Mouse (Mus musculus) C2C12 (cell line): Measurements from ENCODE around the gene Atp11a. TPM values are rescaled to one million over a fixed set of nuclear protein-coding genes. Genes with fewer than 3 reads are reported as not detected.

Source experiments
- H3K27me3 ChIP-seq: one replicate; pipeline ENCODE4 v1.6.1; 2011; ENCODE audit not compliant: control insufficient read depth, insufficient read depth, insufficient read length
- H3K36me3 ChIP-seq: one replicate; pipeline ENCODE4 v1.6.1; 2011; ENCODE audit not compliant: control insufficient read depth, insufficient read depth
- H3K4me3 ChIP-seq: one replicate; pipeline ENCODE4 v1.5.1; 2011; ENCODE audit warnings: mild to moderate bottlenecking, control low read depth; ENCODE audit not compliant: poor library complexity, insufficient read depth, severe bottlenecking
- H3K79me2 ChIP-seq: one replicate; pipeline ENCODE4 v1.6.1; 2011; ENCODE audit not compliant: control insufficient read depth, insufficient read depth
- H3K79me3 ChIP-seq: one replicate; pipeline ENCODE4 v1.6.1; 2011; ENCODE audit warnings: low read depth, control low read depth
- H3ac ChIP-seq: one replicate; pipeline ENCODE3; 2011; ENCODE audit warnings: low read depth; ENCODE audit not compliant: control insufficient read depth, insufficient read length
- CEBPB ChIP-seq: IDR thresholded peaks from one replicate; pipeline ENCODE4 v1.6.1; 2011; ENCODE audit warnings: low read depth, mild to moderate bottlenecking, control low read depth, moderate library complexity
- CTCF ChIP-seq: IDR thresholded peaks from one replicate; pipeline ENCODE4 v1.5.1; 2011; ENCODE audit not compliant: control insufficient read depth, insufficient read depth, insufficient read length
- FOSL1 ChIP-seq: IDR thresholded peaks from one replicate; pipeline ENCODE4 v1.8.0; 2011; ENCODE audit warnings: mild to moderate bottlenecking, low read length; ENCODE audit not compliant: poor library complexity, insufficient read depth, severe bottlenecking
- MAX ChIP-seq: IDR thresholded peaks from one replicate; pipeline ENCODE4 v1.6.1; 2011; ENCODE audit warnings: mild to moderate bottlenecking, control low read depth
- MYOD1 ChIP-seq: IDR thresholded peaks from one replicate; pipeline ENCODE4 v1.6.1; 2011; ENCODE audit warnings: low read depth; ENCODE audit not compliant: control insufficient read depth, insufficient read length
- MYOG ChIP-seq: IDR thresholded peaks from one replicate; pipeline ENCODE4 v1.6.1; 2011; ENCODE audit not compliant: control insufficient read depth, insufficient read length; ENCODE audit errors: extremely low read depth
- USF1 ChIP-seq: IDR thresholded peaks from one replicate; pipeline ENCODE4 v1.6.1; 2011; ENCODE audit warnings: low read depth, mild to moderate bottlenecking, control low read depth, moderate library complexity
- polyA plus RNA-seq: library from polyadenylated mRNA; unstranded; fragments of >200 nt; fragmentation: generic; extraction: Trizol; gene quantifications from one replicate; pipeline ENCODE4 v1.2.1, GENCODE M21; 2012; ENCODE audit warnings: missing spikeins

The Atp11a gene
- polyA plus RNA-seq, 1 experiment: 16.6 TPM

DNA sequence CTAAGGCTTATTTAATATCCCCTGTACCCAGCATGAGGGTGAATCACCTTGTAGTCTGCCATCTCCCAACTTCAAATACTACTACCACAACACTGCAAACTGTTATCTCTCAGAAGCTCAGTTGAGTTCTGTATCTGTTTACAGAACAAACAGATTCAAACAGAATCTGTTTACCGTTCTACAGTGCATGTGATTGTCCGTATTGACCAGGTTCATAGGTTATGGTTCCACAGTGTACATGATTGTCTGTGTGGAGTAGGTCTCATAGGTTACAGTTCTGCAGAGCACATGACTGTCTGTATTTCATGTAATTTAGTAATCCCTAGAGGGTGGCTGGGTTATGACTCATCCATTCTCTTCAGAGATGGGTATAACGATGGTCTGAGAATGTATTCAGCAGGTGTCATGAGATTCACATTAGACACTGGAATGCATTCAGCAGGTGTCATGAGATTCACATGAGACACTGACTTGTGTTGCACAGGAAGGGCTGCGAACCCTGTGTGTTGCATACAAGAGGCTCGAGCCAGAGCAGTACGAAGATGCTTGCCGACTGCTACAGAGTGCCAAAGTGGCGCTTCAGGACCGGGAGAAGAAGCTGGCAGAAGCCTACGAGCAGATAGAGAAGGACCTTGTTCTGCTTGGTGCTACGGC, 85.7 kb downstream of the Atp11a start:
- Histone ChIP-seq H3ac (no peak overlapping the region), H3K36me3 (peaks cover 13% of the 10 kb centered on the region), H3K27me3 (no peaks in the 10 kb centered on the region), H3K4me3 (no peak overlapping the region), H3K79me3 (no peaks in the 10 kb centered on the region), H3K79me2 (no peaks in the 10 kb centered on the region)
- TF ChIP-seq MYOD1 (peak; percentile 51), MYOG (no peak)

DNA sequence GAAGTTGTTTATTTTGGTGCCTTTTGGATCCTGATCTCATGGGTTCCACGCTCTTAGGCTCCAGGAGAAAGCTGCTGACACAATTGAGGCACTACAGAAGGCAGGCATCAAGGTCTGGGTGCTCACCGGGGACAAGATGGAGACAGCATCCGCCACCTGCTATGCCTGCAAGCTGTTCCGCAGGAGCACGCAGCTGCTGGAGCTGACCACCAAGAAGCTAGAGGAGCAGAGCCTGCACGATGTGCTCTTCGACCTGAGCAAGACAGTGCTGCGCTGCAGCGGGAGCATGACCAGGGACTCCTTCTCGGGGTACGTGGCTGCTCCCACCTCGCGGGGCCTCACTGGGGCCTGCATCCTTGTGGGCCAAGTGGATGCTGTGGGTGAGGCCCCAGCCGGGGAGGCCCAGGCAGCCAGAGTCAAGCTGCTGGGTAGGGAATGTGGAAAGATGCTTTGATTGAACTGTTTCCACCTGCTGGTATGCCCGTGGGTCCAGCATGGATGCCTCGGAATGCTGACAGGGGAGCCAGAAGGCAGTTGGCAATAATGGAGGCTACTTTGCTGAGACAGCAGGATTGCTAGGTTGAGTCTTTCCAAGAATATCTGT, 87.6 kb downstream of the Atp11a start:
- H3K36me3 ChIP-seq: peaks cover 9% of the 10 kb centered on the region
- no peaks in the 10 kb centered on the region for H3K79me3 ChIP-seq
- no peak for TF ChIP-seq MYOD1
- no peak for TF ChIP-seq FOSL1
- TF ChIP-seq MYOG: no peak
- TF ChIP-seq USF1: no peak
- H3K79me2 ChIP-seq: no peaks in the 10 kb centered on the region
- no peaks in the 10 kb centered on the region for H3K27me3 ChIP-seq
- no peak overlapping the region for H3K4me3 ChIP-seq
- H3ac ChIP-seq: no peak overlapping the region

DNA sequence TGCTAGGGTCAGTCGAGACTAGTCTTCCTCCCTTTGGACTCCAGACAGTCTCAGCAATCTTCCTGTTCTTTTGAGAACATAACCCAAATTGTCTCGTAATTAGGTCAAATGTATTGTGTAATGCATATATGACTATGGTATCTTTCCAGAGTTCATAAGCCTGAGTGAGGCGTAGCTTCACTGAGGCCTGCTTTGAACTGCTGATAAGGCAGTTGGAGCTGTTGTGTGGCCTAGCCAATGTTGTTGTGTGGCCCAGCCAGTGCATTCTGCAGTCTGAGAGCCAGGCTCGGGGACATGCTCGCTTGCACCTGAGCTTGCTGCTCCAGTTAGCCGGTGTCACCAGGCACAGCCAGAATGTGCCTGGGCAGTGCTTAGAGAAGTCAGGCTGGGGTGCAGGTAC, 89.6 kb downstream of the Atp11a start:
- TF ChIP-seq CEBPB (no peak), MAX (no peak), CTCF (no peak), USF1 (no peak)
- H3ac ChIP-seq: no peak overlapping the region
- no peak overlapping the region for H3K4me3 ChIP-seq
- no peaks in the 10 kb centered on the region for H3K27me3 ChIP-seq
- H3K79me3 ChIP-seq: no peaks in the 10 kb centered on the region
- H3K36me3 ChIP-seq: peaks cover 9% of the 10 kb centered on the region
- no peaks in the 10 kb centered on the region for H3K79me2 ChIP-seq

DNA sequence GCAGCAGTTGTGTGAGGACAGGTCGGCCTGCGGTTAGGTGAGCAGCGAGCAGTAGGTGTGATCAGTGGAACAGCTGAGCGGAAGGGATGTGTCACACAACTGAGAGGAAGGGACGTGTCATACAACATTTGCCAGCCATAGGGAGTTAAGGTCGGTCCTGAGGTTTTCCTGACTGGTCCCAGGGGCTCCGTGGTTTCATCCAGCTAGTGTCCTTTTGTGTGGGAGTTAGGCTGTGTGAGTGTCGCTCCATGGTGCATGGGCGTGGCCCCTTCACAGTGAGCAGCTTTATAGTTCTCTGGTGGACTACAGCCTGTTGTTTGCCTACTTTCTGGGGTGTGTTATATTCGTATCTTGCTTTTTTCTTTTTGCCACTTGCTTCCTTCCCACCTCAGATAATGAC, 94.4 kb downstream of the Atp11a start:
- no peak overlapping the region for H3ac ChIP-seq
- no peaks in the 10 kb centered on the region for H3K79me3 ChIP-seq
- TF ChIP-seq MYOD1 (peak; percentile 36), USF1 (no peak)
- no peaks in the 10 kb centered on the region for H3K27me3 ChIP-seq
- H3K36me3 ChIP-seq: peaks cover 5% of the 10 kb centered on the region
- H3K79me2 ChIP-seq: no peaks in the 10 kb centered on the region
- no peak overlapping the region for H3K4me3 ChIP-seq

DNA sequence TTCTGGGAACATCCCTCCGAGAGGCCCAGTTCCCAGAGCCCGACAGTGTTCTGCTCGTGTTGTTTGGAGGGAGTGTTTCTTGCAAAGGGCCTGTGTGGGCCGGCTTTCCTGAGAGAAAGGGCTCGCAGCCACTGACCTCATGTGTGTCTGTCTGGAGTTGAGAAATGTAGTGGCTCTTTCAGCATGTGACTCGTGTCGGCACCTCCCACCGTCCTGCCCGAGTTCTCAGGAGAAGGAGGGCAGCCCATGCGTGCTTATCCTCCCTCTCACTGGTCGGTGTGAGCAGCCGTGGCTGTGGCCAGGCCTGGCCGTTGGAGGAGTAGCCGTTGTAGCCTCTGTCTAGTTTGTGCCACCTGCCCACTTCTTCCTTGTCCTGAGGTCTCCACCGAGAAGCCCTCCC, 99.2 kb downstream of the Atp11a start:
- H3K36me3 ChIP-seq: no peaks in the 10 kb centered on the region
- no peaks in the 10 kb centered on the region for H3K27me3 ChIP-seq
- TF ChIP-seq MYOD1 (no peak), FOSL1 (no peak), CEBPB (no peak), MAX (no peak), CTCF (no peak), MYOG (no peak), USF1 (no peak)
- H3ac ChIP-seq: no peak overlapping the region
- no peaks in the 10 kb centered on the region for H3K79me3 ChIP-seq
- H3K79me2 ChIP-seq: no peaks in the 10 kb centered on the region
- H3K4me3 ChIP-seq: no peak overlapping the region

DNA sequence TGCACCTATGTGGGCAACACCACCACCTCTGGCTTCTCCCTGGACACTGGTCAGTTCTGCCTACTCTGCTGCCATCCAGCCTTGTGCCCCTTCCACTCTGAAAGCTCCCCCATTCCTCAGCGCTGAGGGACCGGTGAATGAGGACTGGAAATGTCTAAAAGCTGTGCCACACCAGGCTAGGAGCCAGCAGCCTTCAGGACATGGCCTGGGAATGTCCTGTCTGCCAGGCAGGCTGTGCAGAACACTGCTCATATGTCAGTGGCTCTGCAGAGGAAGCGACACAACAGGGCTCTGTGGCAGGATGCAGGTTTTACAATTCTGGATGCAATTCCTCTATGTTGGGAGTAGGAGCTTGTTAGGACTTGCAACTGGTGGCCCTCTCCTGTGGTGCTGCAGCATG, 106.2 kb downstream of the Atp11a start:
- Histone ChIP-seq H3K27me3 (no peaks in the 10 kb centered on the region), H3K36me3 (no peaks in the 10 kb centered on the region), H3K79me3 (no peaks in the 10 kb centered on the region), H3ac (no peak overlapping the region), H3K4me3 (no peak overlapping the region), H3K79me2 (no peaks in the 10 kb centered on the region)
- TF ChIP-seq FOSL1 (no peak), MAX (no peak), CEBPB (no peak), USF1 (no peak), MYOD1 (no peak), CTCF (no peak), MYOG (no peak)
